Mouse (Mus musculus) cortical plate, adult 2 months (tissue): Measurements from ENCODE around the gene Bak1.

Source experiments
- CTCF ChIP-seq: fragments of 200-500 bp; IDR thresholded peaks from 2 replicates; pipeline ENCODE4 v1.5.1; 2011; ENCODE audit warnings: mild to moderate bottlenecking, control low read depth, low read length; ENCODE audit not compliant: insufficient read depth; ENCODE audit errors: extremely low read depth
- POLR2A ChIP-seq: fragments of 200-500 bp; IDR thresholded peaks from 2 replicates; pipeline ENCODE4 v1.6.1; 2011; ENCODE audit warnings: mild to moderate bottlenecking, low read length, control low read depth; ENCODE audit not compliant: insufficient read depth; ENCODE audit errors: extremely low read depth

DNA sequence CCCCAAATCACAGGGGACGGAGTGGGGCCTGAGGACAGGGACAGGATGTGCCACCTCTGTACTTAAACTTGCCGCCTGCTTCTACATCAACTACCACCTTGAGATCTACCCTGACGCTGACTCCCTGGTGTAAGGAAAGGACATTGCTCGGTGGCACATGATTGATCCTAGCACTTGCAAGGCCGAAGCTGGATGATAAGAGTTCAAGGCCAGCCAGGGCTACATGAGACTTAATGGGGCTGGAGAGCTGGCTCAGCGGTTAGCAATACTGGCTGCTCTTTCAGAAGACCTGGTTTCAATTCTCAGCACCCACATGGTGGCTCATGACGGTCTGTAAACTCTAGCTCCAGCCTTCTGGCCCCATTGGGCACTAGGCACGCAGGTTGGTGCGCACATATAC lies 7.1 kb downstream of the Bak1 start:
- TF ChIP-seq CTCF (no peak), POLR2A (no peak)
